Mouse (Mus musculus) kidney, postnatal 10 days (tissue): ENCODE measurements at regions not wholly inside any gene's neighbourhood (a gene's known extent, or its start where the extent isn't known, plus 50 kb on each side); places are given as distances from the start of the nearest gene placed in this dataset.

Experiments
- DNase-seq: peaks from one replicate; pipeline ENCODE4 v3.0.0; 2021; ENCODE audit warnings: mixed read lengths

- DNase-seq: no peak
Observed at GRCm38 (mm10) chr14:98477416-98477815, 307.9 kb upstream of the Dach1 start.

- DNase-seq: peak; percentile 49
Observed at GRCm38 (mm10) chr14:98471803-98472509, 302.4 kb upstream of the Dach1 start.

- no peak for DNase-seq
Observed at GRCm38 (mm10) chr14:98454461-98454860, 284.9 kb upstream of the Dach1 start.

- no peak for DNase-seq
Observed at GRCm38 (mm10) chr14:98452191-98452590, 282.6 kb upstream of the Dach1 start.

GRCm38 (mm10) chr14:98449568-98449967, 280.0 kb upstream of the Dach1 start:
- DNase-seq: no peak

- DNase-seq: no peak
Observed at GRCm38 (mm10) chr14:98442411-98442810, 272.8 kb upstream of the Dach1 start.

GRCm38 (mm10) chr14:98441954-98442353, 272.4 kb upstream of the Dach1 start:
- DNase-seq: no peak

- peak; percentile 9 for DNase-seq
Observed at GRCm38 (mm10) chr14:98431959-98432358, 262.4 kb upstream of the Dach1 start.

- no peak for DNase-seq
Observed at GRCm38 (mm10) chr14:98417719-98418118, 248.2 kb upstream of the Dach1 start.

- no peak for DNase-seq
Observed at GRCm38 (mm10) chr14:98414201-98414600, 244.6 kb upstream of the Dach1 start.

- peak; percentile 13 for DNase-seq
Observed at GRCm38 (mm10) chr14:98405936-98406635, 236.5 kb upstream of the Dach1 start.

- DNase-seq: no peak
Observed at GRCm38 (mm10) chr14:98404026-98404425, 234.5 kb upstream of the Dach1 start.

GRCm38 (mm10) chr14:98387871-98388270, 218.3 kb upstream of the Dach1 start:
- no peak for DNase-seq
